28 mouse cellular contexts compared by ENCODE assay signal in the genomic region with DNA sequence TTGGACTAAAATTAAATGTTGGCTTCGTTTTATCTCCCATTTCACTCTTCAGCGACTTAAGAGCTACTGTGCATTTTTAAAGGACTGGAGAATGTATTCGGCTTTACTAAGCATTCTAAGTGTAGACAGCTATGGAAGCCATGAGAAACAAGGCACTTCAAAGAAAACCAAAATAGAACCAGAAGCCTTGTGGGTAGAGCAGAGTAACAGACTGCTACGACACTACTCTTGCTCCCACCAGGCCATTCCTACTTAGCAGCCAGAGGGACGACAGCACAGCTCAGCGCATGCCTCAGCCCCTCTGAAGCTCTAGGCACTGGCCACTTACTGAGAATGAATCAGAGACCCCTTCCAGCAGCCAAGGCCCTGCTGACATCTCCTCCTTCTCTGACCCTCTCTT.
DNase-seq lines count a peak whose midpoint lies in the region; ATAC-seq and TF ChIP-seq lines count a peak whose summit lies in the region.
"Had no signal": no experiment of that assay in that cellular context is flagged by ENCODE, and none has a peak within 500 bp of the region (broad histone marks: within the 10 kb centered on the region; RNA-seq: fewer than 3 reads in every experiment).

No protein-coding gene starts in this region.

- peak overlapping the region; percentile 87 for H3K27ac ChIP-seq in heart, embryonic 11.5 days (ENCODE audit: low read depth, low read length)
- H3K27ac ChIP-seq in heart, embryonic 14.5 days (replicated peaks in 1 of 2; ENCODE audit: control insufficient read depth in 1 of 2, insufficient read depth in 1 of 2, low read depth in 2 of 2, low read length in 2 of 2), result peak overlapping the region; percentile 90 to 93
- peak overlapping the region; percentile 81 for H3K27ac ChIP-seq in heart, postnatal 0 days (ENCODE audit: low read depth)
- H3K27ac ChIP-seq in embryonic facial prominence, embryonic 10.5 days (replicated peaks), result peak overlapping the region; percentile 60; the same call in 1 of the 2 replicates
- H3K27ac ChIP-seq: embryonic facial prominence, embryonic 15.5 days; gastrocnemius, adult 2 months; hindbrain, embryonic 13.5 days; intestine, embryonic 15.5 days; kidney, embryonic 15.5 days had no signal

- no peak overlapping the region for H3K9ac ChIP-seq in heart, embryonic 11.5 days (ENCODE audit: low read depth, low read length)
- 0 out of 2 replicates have a peak overlapping the region, but pooled peaks have one; percentile 21 for H3K9ac ChIP-seq in heart, embryonic 14.5 days (ENCODE audit: low read length)
- H3K9ac ChIP-seq in heart, postnatal 0 days (replicated peaks; ENCODE audit: low read depth, low read length), result no peak overlapping the region
- H3K9ac ChIP-seq: embryonic facial prominence, embryonic 15.5 days; forebrain, postnatal 0 days; hindbrain, embryonic 13.5 days; intestine, embryonic 15.5 days; kidney, embryonic 15.5 days had no signal

- TF ChIP-seq EP300 in heart, postnatal 0 days (IDR thresholded peaks at IDR 0.05; ENCODE audit: low read depth), result no peak

- H3K9me3 ChIP-seq in heart, embryonic 11.5 days (replicated peaks; ENCODE audit: control insufficient read depth, low read length), result no peaks in the 10 kb centered on the region
- no peaks in the 10 kb centered on the region for H3K9me3 ChIP-seq in heart, embryonic 14.5 days (ENCODE audit: control insufficient read depth, low read length)
- H3K9me3 ChIP-seq in heart, postnatal 0 days (replicated peaks; ENCODE audit: control insufficient read depth, low read length), result no peaks in the 10 kb centered on the region
- no peaks in the 10 kb centered on the region for H3K9me3 ChIP-seq in embryonic facial prominence, embryonic 10.5 days
- H3K9me3 ChIP-seq: embryonic facial prominence, embryonic 15.5 days; hindbrain, embryonic 10.5 days; hindbrain, embryonic 13.5 days; intestine, embryonic 15.5 days; kidney, embryonic 15.5 days had no signal

- peak overlapping the region; percentile 37; the same call in 1 of the 2 replicates for H3K4me2 ChIP-seq in heart, embryonic 11.5 days
- H3K4me2 ChIP-seq in heart, embryonic 14.5 days (ENCODE audit: low read length), result peak overlapping the region; percentile 41
- peak overlapping the region; percentile 2; the same call in 1 of the 2 replicates for H3K4me2 ChIP-seq in heart, postnatal 0 days (ENCODE audit: low read depth, low read length)
- H3K4me2 ChIP-seq: embryonic facial prominence, embryonic 15.5 days; hindbrain, embryonic 13.5 days; intestine, embryonic 15.5 days; kidney, embryonic 15.5 days had no signal

- H3K36me3 ChIP-seq in heart, embryonic 11.5 days (ENCODE audit: control insufficient read depth, insufficient read depth, low read length), result no peaks in the 10 kb centered on the region
- peaks cover 30% of the 10 kb centered on the region for H3K36me3 ChIP-seq in heart, embryonic 14.5 days (ENCODE audit: control insufficient read depth, insufficient read depth, low read length)
- H3K36me3 ChIP-seq in heart, postnatal 0 days (replicated peaks; ENCODE audit: control insufficient read depth, insufficient read depth, low read length), result peaks cover 17% of the 10 kb centered on the region
- H3K36me3 ChIP-seq in embryonic facial prominence, embryonic 10.5 days (replicated peaks), result peaks cover 7% of the 10 kb centered on the region; the same call in 1 of the 2 replicates
- H3K36me3 ChIP-seq: intestine, embryonic 15.5 days had no signal

- H3K4me1 ChIP-seq in heart, embryonic 11.5 days (ENCODE audit: control insufficient read depth, insufficient read depth, low read length), result peaks cover 27% of the 10 kb centered on the region
- H3K4me1 ChIP-seq in heart, embryonic 14.5 days (ENCODE audit: control insufficient read depth in 2 of 2, insufficient read depth in 2 of 2, low read length in 2 of 2), result peaks cover 16 to 39% of the 10 kb centered on the region in 2 experiments
- 0 out of 2 replicates have a peak, but pooled peaks cover 6% of the 10 kb centered on the region for H3K4me1 ChIP-seq in heart, postnatal 0 days (ENCODE audit: control insufficient read depth, insufficient read depth)
- H3K4me1 ChIP-seq in embryonic facial prominence, embryonic 10.5 days, result peaks cover 45% of the 10 kb centered on the region
- H3K4me1 ChIP-seq: intestine, embryonic 15.5 days had no signal

- no peak for DNase-seq in heart, adult 11 months
- DNase-seq in heart, adult 18-20 months, result no peak
- peak; percentile 82 for DNase-seq in heart, postnatal 0 days (ENCODE audit: low spot score)
- no peak for DNase-seq in heart, adult 9 months (ENCODE audit: low spot score in 2 of 2)
- no peak for DNase-seq in embryonic facial prominence, embryonic 10.5 days (ENCODE audit: low spot score)
- DNase-seq in retina, postnatal 1 day, result no peak
- DNase-seq: adrenal gland, adult 8-10 months; adrenal gland, postnatal 25 days; cerebellum, adult 11-12 months; cerebellum, adult 8-10 months; cerebellum, postnatal 10 days; cerebellum, postnatal 36 days; embryo, embryonic 11 days; forebrain, postnatal 0 days; gastrocnemius, adult 2 months; gastrocnemius, postnatal 14 days; kidney, adult 11 months; kidney, adult 8-10 months had no signal

- ATAC-seq in heart, embryonic 11.5 days (replicated peaks; ENCODE audit: insufficient number of reproducible peaks, low FRiP score, low TSS enrichment), result peak; percentile 65
- peak; percentile 66 for ATAC-seq in heart, embryonic 14.5 days (ENCODE audit: insufficient number of reproducible peaks, insufficient read depth, low FRiP score, low read depth)
- ATAC-seq in heart, postnatal 0 days (ENCODE audit: insufficient read depth, low read depth), result peak; percentile 89
- ATAC-seq: activated CD4-positive, CD25-positive, alpha-beta regulatory T cell, adult 4 months; CD4-positive, CD25-positive, alpha-beta regulatory T cell, adult 4 months; forebrain, embryonic 14.5 days; forebrain, postnatal 0 days; intestine, embryonic 15.5 days had no signal

- H3K27me3 ChIP-seq in heart, embryonic 11.5 days (ENCODE audit: control insufficient read depth, insufficient read depth, low read length), result no peaks in the 10 kb centered on the region
- H3K27me3 ChIP-seq in heart, embryonic 14.5 days (ENCODE audit: control insufficient read depth, insufficient read depth, low read length), result no peaks in the 10 kb centered on the region
- H3K27me3 ChIP-seq in heart, postnatal 0 days (ENCODE audit: control insufficient read depth, insufficient read depth, low read length), result no peaks in the 10 kb centered on the region
- no peaks in the 10 kb centered on the region for H3K27me3 ChIP-seq in embryonic facial prominence, embryonic 10.5 days (replicated peaks; ENCODE audit: low read depth, poor library complexity, severe bottlenecking)
- H3K27me3 ChIP-seq: embryonic facial prominence, embryonic 15.5 days; hindbrain, embryonic 13.5 days; intestine, embryonic 15.5 days; kidney, embryonic 15.5 days had no signal

- no peak overlapping the region for H3K4me3 ChIP-seq in heart, embryonic 11.5 days (ENCODE audit: low read depth, low read length)
- H3K4me3 ChIP-seq in heart, embryonic 14.5 days (ENCODE audit: control insufficient read depth in 1 of 2, insufficient read depth in 1 of 2, low read depth in 1 of 2, low read length in 2 of 2), result no peak overlapping the region
- H3K4me3 ChIP-seq in heart, postnatal 0 days (ENCODE audit: low read depth, low read length), result no peak overlapping the region
- H3K4me3 ChIP-seq in embryonic facial prominence, embryonic 10.5 days, result no peak overlapping the region
- H3K4me3 ChIP-seq: embryonic facial prominence, embryonic 15.5 days; gastrocnemius, adult 2 months; hindbrain, embryonic 10.5 days; hindbrain, embryonic 13.5 days; intestine, embryonic 15.5 days; kidney, embryonic 15.5 days had no signal

- WGBS in heart, embryonic 11.5 days (ENCODE audit: insufficient replicate concordance), result 48% methylated on average over 6 of the region's 6 CpGs
- 11% methylated on average over 6 of the region's 6 CpGs for WGBS in heart, embryonic 14.5 days
- 25% methylated on average over 6 of the region's 6 CpGs for WGBS in heart, postnatal 0 days
- WGBS in embryonic facial prominence, embryonic 10.5 days, result 83% methylated on average over 6 of the region's 6 CpGs

- no peak for TF ChIP-seq CTCF in heart, postnatal 0 days (IDR thresholded peaks at IDR 0.05; ENCODE audit: low read depth)
